Comparison of ENCODE assay signal across 13 mouse cellular contexts in genomic region chr4:35400511-35400910, GRCm38 (mm10).
DNase-seq lines count a peak whose midpoint lies in the region; ATAC-seq lines count a peak whose summit lies in the region.
"Had no signal": no experiment of that assay in that cellular context is flagged by ENCODE, and none has a peak within 500 bp of the region (broad histone marks: within the 10 kb centered on the region; RNA-seq: fewer than 3 reads in every experiment).

No protein-coding gene starts in this region.

- no peak overlapping the region for H3K27ac ChIP-seq in forebrain, embryonic 14.5 days (ENCODE audit: low read depth, low read length)
- no peak overlapping the region for H3K27ac ChIP-seq in forebrain, embryonic 12.5 days
- H3K27ac ChIP-seq: limb, embryonic 13.5 days; lung, embryonic 15.5 days had no signal

- H3K4me2 ChIP-seq in forebrain, embryonic 14.5 days (ENCODE audit: low read length) = no peak overlapping the region
- H3K4me2 ChIP-seq in forebrain, embryonic 12.5 days = no peak overlapping the region
- H3K4me2 ChIP-seq: limb, embryonic 13.5 days; lung, embryonic 15.5 days; midbrain, embryonic 11.5 days had no signal

- peak; percentile 27; the same call in 1 of the 2 replicates for ATAC-seq in forebrain, embryonic 14.5 days
- ATAC-seq in forebrain, embryonic 12.5 days (ENCODE audit: low FRiP score) = no peak
- ATAC-seq in megakaryocyte-erythroid progenitor cell, adult 5-6 weeks (replicated peaks; ENCODE audit: low FRiP score, low TSS enrichment, poor library complexity, severe bottlenecking) = no peak

- H3K9ac ChIP-seq in forebrain, embryonic 14.5 days (ENCODE audit: low read length) = no peak overlapping the region
- no peak overlapping the region for H3K9ac ChIP-seq in forebrain, embryonic 12.5 days
- H3K9ac ChIP-seq: limb, embryonic 13.5 days; lung, embryonic 15.5 days had no signal

- H3K4me3 ChIP-seq in forebrain, embryonic 14.5 days (ENCODE audit: low read depth, low read length) = no peak overlapping the region
- H3K4me3 ChIP-seq in forebrain, embryonic 12.5 days (replicated peaks) = no peak overlapping the region
- H3K4me3 ChIP-seq: limb, embryonic 13.5 days; lung, embryonic 15.5 days had no signal

- no peaks in the 10 kb centered on the region for H3K4me1 ChIP-seq in forebrain, embryonic 14.5 days (ENCODE audit: control insufficient read depth, insufficient read depth, low read length)
- peaks cover under 1% of the 10 kb centered on the region; the same call in 1 of the 2 replicates for H3K4me1 ChIP-seq in forebrain, embryonic 12.5 days
- H3K4me1 ChIP-seq: lung, embryonic 15.5 days had no signal

- peak; percentile 31 for DNase-seq in forebrain, embryonic 14.5 days (ENCODE audit: low spot score)
- peak; percentile 81 to 82 for DNase-seq in frontal cortex, adult 2 months (ENCODE audit: extremely low spot score in 1 of 2, low spot score in 1 of 2)
- DNase-seq in layer of hippocampus, postnatal 14 days (ENCODE audit: low spot score in 2 of 2) = peak; percentile 61 to 83
- DNase-seq in right cerebral cortex, adult 18-20 months = peak; percentile 91
- no peak for DNase-seq in adrenal gland, postnatal 4 days (ENCODE audit: low spot score in 2 of 2)
- no peak for DNase-seq in heart, postnatal 4 days
- DNase-seq: cerebellum, postnatal 36 days; gastrocnemius, postnatal 14 days had no signal

- no peaks in the 10 kb centered on the region for H3K27me3 ChIP-seq in forebrain, embryonic 14.5 days (replicated peaks; ENCODE audit: control insufficient read depth, insufficient read depth, low read length)
- H3K27me3 ChIP-seq in forebrain, embryonic 12.5 days = no peaks in the 10 kb centered on the region
- H3K27me3 ChIP-seq: lung, embryonic 15.5 days had no signal

- WGBS in forebrain, embryonic 14.5 days = 76% methylated on average over 6 of the region's 6 CpGs
- WGBS in forebrain, embryonic 12.5 days = 79% methylated on average over 6 of the region's 6 CpGs

- H3K9me3 ChIP-seq in forebrain, embryonic 14.5 days (replicated peaks; ENCODE audit: control insufficient read depth, low read length) = no peaks in the 10 kb centered on the region
- H3K9me3 ChIP-seq in forebrain, embryonic 12.5 days = no peaks in the 10 kb centered on the region
- H3K9me3 ChIP-seq: limb, embryonic 13.5 days; lung, embryonic 15.5 days had no signal

- no peaks in the 10 kb centered on the region for H3K36me3 ChIP-seq in forebrain, embryonic 14.5 days (ENCODE audit: control insufficient read depth, insufficient read depth, low read length)
- H3K36me3 ChIP-seq in forebrain, embryonic 12.5 days (replicated peaks) = no peaks in the 10 kb centered on the region
- H3K36me3 ChIP-seq: limb, embryonic 13.5 days; lung, embryonic 15.5 days had no signal

Comparison
In these comparisons a context has a peak if more than half of its experiments do, and no peak if none do; other contexts are left out.
1. DNase-seq: peak in forebrain, embryonic 14.5 days (single experiment), frontal cortex, adult 2 months (2 of 2), layer of hippocampus, postnatal 14 days (2 of 2) and right cerebral cortex, adult 18-20 months (single experiment); none in adrenal gland, postnatal 4 days (0 of 2) and heart, postnatal 4 days (single experiment).